12 mouse cellular contexts compared by ENCODE assay signal in genomic region chr19:3814461-3814860, GRCm38 (mm10). TPM values are rescaled to one million over a fixed set of nuclear protein-coding genes. Genes with fewer than 3 reads are reported as not detected.
DNase-seq lines count a peak whose midpoint lies in the region; ATAC-seq and TF ChIP-seq lines count a peak whose summit lies in the region.
"Had no signal": no experiment of that assay in that cellular context is flagged by ENCODE, and none has a peak within 500 bp of the region (broad histone marks: within the 10 kb centered on the region; RNA-seq: fewer than 3 reads in every experiment).

No protein-coding gene starts in this region.

- peaks cover 5% of the 10 kb centered on the region; the same call in 1 of the 2 replicates for H3K4me1 ChIP-seq in kidney, adult 2 months (ENCODE audit: control insufficient read depth, insufficient read depth, low read length)
- no peaks in the 10 kb centered on the region; the same call in 1 of the 2 replicates for H3K4me1 ChIP-seq in kidney, embryonic 15.5 days

- H3K4me2 ChIP-seq in kidney, embryonic 15.5 days, result no peak overlapping the region

- H3K9ac ChIP-seq in kidney, embryonic 15.5 days, result no peak overlapping the region
- H3K9ac ChIP-seq: liver, embryonic 14.5 days had no signal

- no peak overlapping the region for H3K27ac ChIP-seq in kidney, adult 2 months (ENCODE audit: insufficient read depth, low read depth, low read length)
- H3K27ac ChIP-seq in kidney, embryonic 15.5 days, result no peak overlapping the region
- H3K27ac ChIP-seq: liver, embryonic 14.5 days had no signal

- no peaks in the 10 kb centered on the region for H3K36me3 ChIP-seq in kidney, adult 2 months (ENCODE audit: control insufficient read depth, insufficient read depth, low read length)
- peaks cover 68% of the 10 kb centered on the region for H3K36me3 ChIP-seq in kidney, embryonic 15.5 days

- ATAC-seq in kidney, embryonic 15.5 days (replicated peaks; ENCODE audit: low FRiP score), result no peak
- ATAC-seq: activated CD4-positive, CD25-positive, alpha-beta regulatory T cell, adult 4 months had no signal

- 55% methylated on average over 10 of the region's 10 CpGs for WGBS in kidney, adult 2 months
- WGBS in kidney, embryonic 15.5 days, result 93% methylated on average over 10 of the region's 10 CpGs

- H3K4me3 ChIP-seq in kidney, adult 2 months (ENCODE audit: insufficient read depth, low read depth, low read length), result no peak overlapping the region
- H3K4me3 ChIP-seq in kidney, embryonic 15.5 days (replicated peaks), result no peak overlapping the region

- TF ChIP-seq POLR2A in kidney, adult 2 months (IDR thresholded peaks at IDR 0.05; ENCODE audit: low read depth, low read length), result no peak

- DNase-seq in cerebellum, adult 11 months, result peak; percentile 37
- DNase-seq in cerebellum, postnatal 4 days (ENCODE audit: low spot score in 2 of 2), result no peak
- DNase-seq in kidney, adult 2 months, result peak; percentile 80
- DNase-seq in cerebellum, postnatal 14 days, result peak; percentile 57 to 60
- peak; percentile 55 for DNase-seq in kidney, postnatal 10 days
- no peak for DNase-seq in neural tube, embryonic 10.5 days (ENCODE audit: extremely low spot score, low spot score)
- no peak for DNase-seq in retina, embryonic 14.5 days (ENCODE audit: low spot score)
- DNase-seq: layer of hippocampus, adult 9-11 months; spleen, adult 18-20 months had no signal

- no peaks in the 10 kb centered on the region for H3K27me3 ChIP-seq in kidney, adult 2 months (replicated peaks; ENCODE audit: control insufficient read depth, insufficient read depth, low read length)
- H3K27me3 ChIP-seq in kidney, embryonic 15.5 days, result no peaks in the 10 kb centered on the region

- no peak for TF ChIP-seq CTCF in kidney, adult 2 months (conservative IDR thresholded peaks at IDR 0.05; ENCODE audit: insufficient read depth, insufficient read length, low read depth, low read length)

- no peaks in the 10 kb centered on the region for H3K9me3 ChIP-seq in kidney, embryonic 15.5 days (replicated peaks)

RNA-seq across cellular contexts. Expression of gene Chka, which starts 37.1 kb away (rescaled TPM):
- 65.0 and 72.0 TPM in 2 replicates for polyA plus RNA-seq in kidney, adult 2 months (2012; rRNA removed)
- polyA plus RNA-seq in kidney, embryonic 15.5 days (2015; fragmentation: Nextera tagmentation; extraction: Ambion mirVana), result 58.8 and 63.1 TPM in 2 replicates

RNA-seq across cellular contexts. Expression of gene Kmt5b, which starts 47.2 kb away (rescaled TPM):
- 12.6 and 12.9 TPM in 2 replicates for polyA plus RNA-seq in kidney, adult 2 months (2012; rRNA removed)
- polyA plus RNA-seq in kidney, embryonic 15.5 days (2015; fragmentation: Nextera tagmentation; extraction: Ambion mirVana), result 30.9 and 33.9 TPM in 2 replicates

Comparison
In these comparisons a context has a peak if more than half of its experiments do, and no peak if none do; other contexts are left out.
1. DNase-seq: peak in cerebellum, adult 11 months (single experiment), kidney, adult 2 months (single experiment), cerebellum, postnatal 14 days (2 of 2) and kidney, postnatal 10 days (single experiment); none in cerebellum, postnatal 4 days (0 of 2), neural tube, embryonic 10.5 days (single experiment) and retina, embryonic 14.5 days (single experiment).